Mouse (Mus musculus) B cell, adult (primary cell): ENCODE results near the gene Gm4707. TPM values are rescaled to one million over a fixed set of nuclear protein-coding genes. Genes with fewer than 3 reads are reported as not detected.

Experiments used
- total RNA-seq: library from RNA; stranded (reverse); gene quantifications from 4 replicates; pipeline ENCODE4 v1.2.4, GENCODE M21; 2023; ENCODE audit not compliant: inconsistent age

Gene Gm4707
- 18.2 to 24.3 TPM (median 21.1 TPM) in 4 replicates for total RNA-seq

GRCm38 (mm10) chr17:71459818-71460217 lies at the start of gene Gm4707:
Gene Gm4707, minus strand, starts transcription at chr17:71459918.

DNA sequence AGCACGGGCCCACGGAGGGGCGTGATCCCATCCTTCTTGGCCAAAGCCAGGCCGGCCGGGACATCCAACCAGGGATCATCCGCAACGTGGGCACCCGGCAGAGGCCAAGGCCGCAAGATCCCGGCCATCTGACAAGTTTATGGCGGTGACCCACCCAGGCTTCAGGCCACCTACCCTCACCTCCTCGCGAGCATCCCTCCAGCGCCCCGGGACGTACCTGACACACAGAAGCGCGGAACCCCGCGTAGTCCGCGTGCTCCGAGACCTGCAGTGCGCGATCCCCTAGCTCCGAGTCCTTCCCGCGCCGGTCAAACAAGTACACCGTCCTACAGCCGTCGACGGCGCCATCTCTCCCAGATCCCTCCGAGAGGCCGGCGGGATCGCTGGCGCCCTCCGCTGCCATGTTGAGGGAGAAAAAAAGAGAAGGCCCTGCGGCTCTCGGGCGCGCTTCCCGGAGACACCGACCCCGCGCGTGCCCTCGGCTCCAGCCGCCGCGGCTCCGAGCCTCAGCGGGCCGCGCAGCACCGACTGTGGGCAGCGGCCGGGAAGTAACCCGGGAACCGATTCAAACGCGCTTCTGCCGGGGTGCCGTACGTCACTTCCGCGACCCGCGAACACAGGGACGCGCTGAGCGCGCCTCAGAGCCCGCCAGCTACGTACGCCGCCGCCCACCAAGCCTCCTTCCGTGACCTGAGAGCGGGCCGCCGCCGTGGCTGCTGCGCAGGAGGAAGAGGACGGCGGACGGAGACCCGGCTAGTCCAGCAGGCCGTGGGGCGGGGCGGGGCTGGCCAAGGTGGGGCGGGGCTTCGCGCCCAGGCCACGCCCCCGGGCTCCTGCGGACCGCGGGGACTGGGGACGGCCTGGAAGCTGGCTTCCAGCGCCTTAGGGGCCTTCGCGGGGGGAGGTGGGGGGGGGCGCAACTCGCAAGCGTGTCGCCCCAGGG lies 15.3 kb upstream of the Gm4707 start, which contains the start of gene Smchd1:
Gene Smchd1 (minus strand): TSS at position 582 of the 943 bp plus-strand sequence.

Other genes with a start within 250 kb of the Gm4707 start
- gene Emilin2, start 147.9 kb downstream of the Gm4707 start, total RNA-seq: 2.2 to 4.8 TPM (median 3.9 TPM) in 4 replicates
- gene Smchd1, start 15.4 kb upstream of the Gm4707 start, total RNA-seq: 215 to 225 TPM (median 223 TPM) in 4 replicates
- gene Ndc80, start 66.9 kb upstream of the Gm4707 start, total RNA-seq: 10.1 to 15.7 TPM (median 11.1 TPM) in 4 replicates
- 0.58 TPM in 1 of 4 replicates, not detected in the others for gene Spdya, start 92.1 kb upstream of the Gm4707 start, total RNA-seq
- 126 to 151 TPM (median 140 TPM) in 4 replicates for gene Wdr43, start 156.0 kb upstream of the Gm4707 start, total RNA-seq
- gene Togaram2, start 213.3 kb upstream of the Gm4707 start, total RNA-seq: not detected in 4 replicates